ENCODE assay signal across 22 mouse cellular contexts in the genomic region with DNA sequence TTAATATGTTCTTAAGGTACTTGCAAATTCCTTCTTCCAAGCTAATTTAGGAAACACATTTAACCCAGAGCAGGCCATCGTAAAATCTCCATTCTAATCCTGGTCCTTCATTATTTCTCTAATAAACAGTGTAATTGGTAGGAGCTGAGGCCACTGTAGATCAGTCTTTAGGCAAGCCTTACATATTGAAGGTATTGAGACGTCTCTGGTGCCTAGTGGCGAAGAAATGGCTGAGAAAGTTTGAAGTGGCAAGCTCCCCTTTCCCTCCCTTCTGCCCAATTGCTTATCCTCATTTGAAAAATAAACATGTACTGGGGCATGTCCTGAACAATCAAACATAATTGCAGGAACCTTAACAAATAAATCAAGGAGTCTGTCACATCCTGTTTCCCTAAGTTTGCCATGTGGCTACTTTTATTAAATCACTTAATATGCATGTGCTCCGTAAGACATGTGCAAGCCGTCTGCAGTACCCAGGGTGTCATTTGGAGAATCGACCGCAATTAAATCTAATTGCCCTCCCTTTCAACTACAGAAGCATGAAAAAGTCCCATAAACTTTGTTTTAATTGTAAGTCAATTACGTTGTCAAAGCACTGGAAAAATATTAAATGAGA.
DNase-seq lines count a peak whose midpoint lies in the region; ATAC-seq and TF ChIP-seq lines count a peak whose summit lies in the region.
"Had no signal": no experiment of that assay in that cellular context is flagged by ENCODE, and none has a peak within 500 bp of the region (broad histone marks: within the 10 kb centered on the region; RNA-seq: fewer than 3 reads in every experiment).

No protein-coding gene starts in this region.

- H3K4me1 ChIP-seq in lung, postnatal 0 days (ENCODE audit: insufficient read depth, low read depth, low read length) = no peaks in the 10 kb centered on the region
- H3K4me1 ChIP-seq: heart, embryonic 15.5 days had no signal

- no peak overlapping the region for H3K9ac ChIP-seq in lung, postnatal 0 days (replicated peaks; ENCODE audit: low read depth)
- H3K9ac ChIP-seq: embryonic facial prominence, embryonic 15.5 days; forebrain, embryonic 15.5 days; heart, embryonic 15.5 days had no signal

- no peak for ATAC-seq in lung, postnatal 0 days
- ATAC-seq: activated CD4-positive, CD25-positive, alpha-beta regulatory T cell, adult 4 months; forebrain, embryonic 15.5 days; hindbrain, embryonic 16.5 days; Patski had no signal

- H3K27me3 ChIP-seq in lung, postnatal 0 days (replicated peaks; ENCODE audit: insufficient read depth, low read length) = no peaks in the 10 kb centered on the region
- H3K27me3 ChIP-seq: embryonic facial prominence, embryonic 15.5 days; forebrain, embryonic 15.5 days; heart, embryonic 15.5 days; Patski had no signal

- peak; percentile 55 for DNase-seq in heart, adult 11 months
- no peak for DNase-seq in heart, postnatal 25 days (ENCODE audit: low spot score)
- DNase-seq in lung, postnatal 0 days (ENCODE audit: low spot score) = peak; percentile 23
- DNase-seq in lung, postnatal 10 days = no peak
- DNase-seq in MN1 (ENCODE audit: low spot score) = peak; percentile 47
- DNase-seq in hindlimb bud, embryonic 11.5 days (ENCODE audit: extremely low spot score, low read depth, low spot score) = peak; percentile 58
- no peak for DNase-seq in urinary bladder, adult 2 months (ENCODE audit: low spot score)
- no peak for DNase-seq in gastrocnemius, postnatal 10 days
- DNase-seq: adrenal gland, postnatal 14 days; cerebellum, adult 18-20 months; cerebellum, postnatal 10 days; embryo, embryonic 11 days; gastrocnemius, postnatal 25 days; heart, adult 18-20 months had no signal

- no peak for TF ChIP-seq CTCF in lung, postnatal 0 days (IDR thresholded peaks at IDR 0.05)

- no peak overlapping the region for H3K4me3 ChIP-seq in lung, postnatal 0 days (ENCODE audit: low read depth, low read length)
- H3K4me3 ChIP-seq: embryonic facial prominence, embryonic 15.5 days; erythroblast, embryonic 14.5 days; forebrain, embryonic 15.5 days; heart, embryonic 15.5 days had no signal

- H3K27ac ChIP-seq in lung, postnatal 0 days (ENCODE audit: low read length) = no peak overlapping the region
- H3K27ac ChIP-seq: embryonic facial prominence, embryonic 15.5 days; forebrain, embryonic 15.5 days; heart, embryonic 15.5 days had no signal

- 56% methylated on average over 8 of the region's 8 CpGs for WGBS in lung, postnatal 0 days

- no peak overlapping the region for H3K4me2 ChIP-seq in lung, postnatal 0 days (replicated peaks; ENCODE audit: low read depth, low read length)
- H3K4me2 ChIP-seq: embryonic facial prominence, embryonic 15.5 days; forebrain, embryonic 15.5 days; heart, embryonic 11.5 days; heart, embryonic 15.5 days had no signal

- intact Hi-C loops in heart, postnatal 25 days (cut with DNase I) = no loop called here

- H3K36me3 ChIP-seq in lung, postnatal 0 days (ENCODE audit: insufficient read depth, low read length) = no peaks in the 10 kb centered on the region
- H3K36me3 ChIP-seq: embryonic facial prominence, embryonic 15.5 days; forebrain, embryonic 15.5 days; heart, embryonic 15.5 days had no signal

- TF ChIP-seq EP300 in lung, postnatal 0 days (IDR thresholded peaks at IDR 0.05) = peak; percentile 41; the same call in 1 of the 2 replicates

- no peaks in the 10 kb centered on the region for H3K9me3 ChIP-seq in lung, postnatal 0 days (ENCODE audit: low read length)
- H3K9me3 ChIP-seq: embryonic facial prominence, embryonic 15.5 days; forebrain, embryonic 15.5 days; heart, embryonic 15.5 days had no signal

Comparison
In these comparisons a context has a peak if more than half of its experiments do, and no peak if none do; other contexts are left out.
1. DNase-seq: peak in heart, adult 11 months (single experiment), lung, postnatal 0 days (single experiment), MN1 (single experiment) and hindlimb bud, embryonic 11.5 days (single experiment); none in heart, postnatal 25 days (single experiment), lung, postnatal 10 days (single experiment), urinary bladder, adult 2 months (single experiment) and gastrocnemius, postnatal 10 days (single experiment).